Mouse (Mus musculus) lung, postnatal 25 days (tissue): ENCODE data around the gene Ak5.
A peak's percentile ranks its signal among the peaks of the same experiment; 100 is the strongest.
"Not testable (repeated sequence)": the region's sequence is repeated elsewhere in the genome, so short reads cannot be mapped to it uniquely, and the experiment has no call there.

Source experiments
- DNase-seq: peaks from one replicate; pipeline ENCODE4 v3.0.0; 2022; ENCODE audit warnings: low spot score

The Ak5 gene

GRCm38 (mm10) chr3:152475894-152476293, 192.3 kb downstream of the Ak5 start:
- no peak for DNase-seq

- no peak for DNase-seq
These were observed 192.9 kb downstream of the Ak5 start for GRCm38 (mm10) chr3:152475278-152475669.

GRCm38 (mm10) chr3:152474582-152475277, 193.4 kb downstream of the Ak5 start:
- peak; percentile 55 for DNase-seq

GRCm38 (mm10) chr3:152472676-152473075, 195.5 kb downstream of the Ak5 start:
- DNase-seq = no peak

GRCm38 (mm10) chr3:152470347-152470746, 197.8 kb downstream of the Ak5 start:
- DNase-seq = no peak

- no peak for DNase-seq
These were observed 198.5 kb downstream of the Ak5 start for GRCm38 (mm10) chr3:152469423-152470200.

GRCm38 (mm10) chr3:152468569-152469041, 199.6 kb downstream of the Ak5 start:
- DNase-seq = no peak

- DNase-seq = no peak
These were observed 200.1 kb downstream of the Ak5 start for GRCm38 (mm10) chr3:152468032-152468431.

- DNase-seq = no peak
These were observed 200.8 kb downstream of the Ak5 start for GRCm38 (mm10) chr3:152467312-152467711.

GRCm38 (mm10) chr3:152466849-152467248, 201.3 kb downstream of the Ak5 start:
- DNase-seq = no peak

GRCm38 (mm10) chr3:152465338-152465737, 202.8 kb downstream of the Ak5 start:
- DNase-seq = no peak

- no peak for DNase-seq
These were observed 203.7 kb downstream of the Ak5 start for GRCm38 (mm10) chr3:152464462-152464861.

- peak; percentile 31 for DNase-seq
These were observed 205.3 kb downstream of the Ak5 start for GRCm38 (mm10) chr3:152462900-152463299.

- no peak for DNase-seq
These were observed 206.1 kb downstream of the Ak5 start for GRCm38 (mm10) chr3:152462038-152462547.

GRCm38 (mm10) chr3:152460802-152461201, 207.4 kb downstream of the Ak5 start:
- DNase-seq = no peak

- not testable (repeated sequence) for DNase-seq
These were observed 209.3 kb downstream of the Ak5 start for GRCm38 (mm10) chr3:152458875-152459274.

- no peak for DNase-seq
These were observed 210.7 kb downstream of the Ak5 start for GRCm38 (mm10) chr3:152457308-152458035.

- DNase-seq = no peak
These were observed 215.0 kb downstream of the Ak5 start for GRCm38 (mm10) chr3:152453163-152453562.

- DNase-seq = no peak
These were observed 221.2 kb downstream of the Ak5 start for GRCm38 (mm10) chr3:152446966-152447365.

GRCm38 (mm10) chr3:152444114-152444513, 224.0 kb downstream of the Ak5 start:
- no peak for DNase-seq

- no peak for DNase-seq
These were observed 225.4 kb downstream of the Ak5 start for GRCm38 (mm10) chr3:152442795-152443194.

- DNase-seq = no peak
These were observed 230.1 kb downstream of the Ak5 start for GRCm38 (mm10) chr3:152438068-152438467.
